Mouse (Mus musculus) embryonic facial prominence, embryonic 15.5 days (tissue): ENCODE results near the gene Pigt. TPM values are rescaled to one million over a fixed set of nuclear protein-coding genes. Genes with fewer than 3 reads are reported as not detected.

Source experiments
- ATAC-seq: fragments of 200-750 bp; cut with Nextera tagmentation; 2 replicates; pipeline ENCODE4 v1.8.0; 2017; ENCODE audit warnings: low read depth, moderate TSS enrichment; ENCODE audit not compliant: insufficient number of reproducible peaks, low FRiP score, low TSS enrichment
- H3K27ac ChIP-seq: fragments of 300-500 bp; sonication (generic); replicated peaks from 2 replicates; pipeline ENCODE4 v1.5.1; 2015; ENCODE audit warnings: mild to moderate bottlenecking, inconsistent platforms
- H3K27me3 ChIP-seq: fragments of 300-500 bp; sonication (generic); 2 replicates; pipeline ENCODE4 v1.6.1; 2015; ENCODE audit warnings: inconsistent platforms
- H3K36me3 ChIP-seq: fragments of 300-500 bp; sonication (generic); 2 replicates; pipeline ENCODE4 v1.6.1; 2015; ENCODE audit warnings: mild to moderate bottlenecking, inconsistent platforms
- H3K4me1 ChIP-seq: fragments of 300-500 bp; sonication (generic); 2 replicates; pipeline ENCODE4 v1.6.1; 2015; ENCODE audit warnings: inconsistent platforms
- H3K4me2 ChIP-seq: fragments of 300-500 bp; sonication (generic); replicated peaks from 2 replicates; pipeline ENCODE4 v1.6.1; 2015; ENCODE audit warnings: mild to moderate bottlenecking, inconsistent platforms
- H3K4me3 ChIP-seq: fragments of 300-500 bp; sonication (generic); replicated peaks from 2 replicates; pipeline ENCODE4 v1.5.1; 2015; ENCODE audit warnings: mild to moderate bottlenecking, inconsistent platforms
- H3K9ac ChIP-seq: fragments of 300-500 bp; sonication (generic); 2 replicates; pipeline ENCODE4 v1.6.1; 2015; ENCODE audit warnings: inconsistent platforms
- H3K9me3 ChIP-seq: fragments of 300-500 bp; sonication (generic); replicated peaks from 2 replicates; pipeline ENCODE4 v1.6.1; 2016; ENCODE audit warnings: inconsistent platforms
- WGBS: fragments of 180-500 bp; shearing (Covaris S2); methylation state at CpG from one replicate; pipeline ENCODE4 v1.1.7; 2015; 5-methylcytosine and 5-hydroxymethylcytosine counted together
- polyA plus RNA-seq: library from polyadenylated mRNA; unstranded; fragments of >200 nt; fragmentation: Nextera tagmentation; extraction: Ambion mirVana; gene quantifications from 2 replicates; pipeline ENCODE4 v1.2.1, GENCODE M21; 2015

The Pigt gene
- polyA plus RNA-seq, 1 experiment from 2014 or later: 70.5 TPM

DNA sequence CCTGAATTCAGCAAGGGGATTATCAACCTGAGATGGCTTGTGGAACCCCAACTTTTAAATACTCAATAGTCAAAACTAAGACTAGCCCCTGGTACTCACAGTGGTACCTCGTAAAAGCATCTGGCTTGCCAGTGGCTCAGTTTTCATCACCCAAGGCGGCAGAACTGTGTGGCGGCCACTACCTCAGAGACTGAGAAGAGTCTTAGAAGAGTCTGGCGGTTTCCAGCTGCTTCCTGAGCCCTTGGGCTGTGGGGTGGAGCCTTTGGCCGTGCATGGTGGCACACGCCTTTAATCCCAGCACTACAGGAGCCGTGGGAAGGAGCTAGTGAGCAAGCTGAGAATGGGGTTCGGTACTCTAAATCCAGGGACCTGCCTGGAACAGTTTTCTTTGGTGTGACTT lies 25.0 kb downstream of the Pigt start:
- no peaks in the 10 kb centered on the region for H3K27me3 ChIP-seq
- H3K27ac ChIP-seq: peak overlapping the region; percentile 71
- peak overlapping the region; percentile 35 for H3K4me2 ChIP-seq
- 0 out of 2 replicates have a peak, but pooled peaks cover 4% of the 10 kb centered on the region for H3K9me3 ChIP-seq
- WGBS: 7% methylated on average over 8 of the region's 8 CpGs
- peaks cover 19% of the 10 kb centered on the region for H3K4me1 ChIP-seq
- peak overlapping the region; percentile 11; the same call in 1 of the 2 replicates for H3K4me3 ChIP-seq
- peak; percentile 75 for ATAC-seq
- no peak overlapping the region for H3K9ac ChIP-seq
- no peaks in the 10 kb centered on the region for H3K36me3 ChIP-seq

DNA sequence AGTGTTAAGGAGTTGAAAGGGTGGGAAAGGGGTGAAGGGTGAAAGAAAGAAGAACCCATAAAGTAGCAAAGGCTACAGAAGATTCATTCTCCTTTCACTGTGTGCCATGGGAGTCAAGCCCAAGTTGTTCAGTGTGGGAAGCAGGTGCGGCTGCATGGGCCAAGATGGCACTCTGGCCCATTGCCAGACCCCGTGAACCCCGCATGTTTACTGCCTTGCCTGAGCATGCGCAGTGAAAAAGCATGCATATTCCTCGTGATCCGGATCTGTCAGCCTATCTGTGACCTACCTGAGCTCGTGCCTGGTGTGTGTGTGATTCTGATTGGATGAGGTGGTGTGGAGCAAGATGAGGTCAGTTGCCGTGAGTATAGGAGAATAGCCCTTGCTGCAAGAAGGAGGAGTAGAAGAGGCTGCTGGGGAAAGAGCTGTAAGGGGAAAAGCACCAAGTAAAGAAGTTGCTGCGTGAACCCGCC lies 26.0 kb downstream of the Pigt start:
- Histone ChIP-seq H3K4me1 (peaks cover 19% of the 10 kb centered on the region), H3K4me2 (no peak overlapping the region), H3K9ac (no peak overlapping the region), H3K27ac (0 out of 2 replicates have a peak overlapping the region, but pooled peaks have one; percentile 71), H3K4me3 (no peak overlapping the region; the same call in 1 of the 2 replicates), H3K9me3 (0 out of 2 replicates have a peak, but pooled peaks cover 4% of the 10 kb centered on the region), H3K36me3 (no peaks in the 10 kb centered on the region), H3K27me3 (no peaks in the 10 kb centered on the region)
- WGBS: 78% methylated on average over 10 of the region's 10 CpGs
- no peak for ATAC-seq

DNA sequence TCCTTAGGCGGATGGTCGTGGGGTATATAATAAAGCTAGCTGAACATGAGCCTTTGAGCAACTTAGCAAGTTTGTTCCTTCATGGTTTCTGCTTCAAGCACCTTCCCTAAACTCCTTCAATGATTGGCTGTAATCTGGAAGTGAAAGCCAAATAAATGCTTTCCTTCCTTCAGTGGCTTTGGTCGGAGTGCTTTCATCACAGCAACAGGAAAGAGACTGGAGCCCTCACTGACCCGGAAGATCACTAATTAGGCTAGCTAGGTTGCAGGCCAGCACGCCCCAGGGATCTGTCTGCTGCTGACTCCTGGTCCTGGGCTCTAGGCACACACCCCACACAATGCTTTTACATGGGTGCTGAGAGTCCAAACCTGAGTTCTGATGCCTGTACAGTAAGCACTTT lies 31.2 kb downstream of the Pigt start:
- Histone ChIP-seq H3K27ac (no peak overlapping the region), H3K9ac (no peak overlapping the region), H3K9me3 (no peaks in the 10 kb centered on the region), H3K4me1 (no peaks in the 10 kb centered on the region; the same call in 1 of the 2 replicates), H3K36me3 (no peaks in the 10 kb centered on the region), H3K4me3 (no peak overlapping the region), H3K27me3 (no peaks in the 10 kb centered on the region), H3K4me2 (no peak overlapping the region)
- no peak for ATAC-seq
- 54% methylated on average over 5 of the region's 5 CpGs for WGBS

DNA sequence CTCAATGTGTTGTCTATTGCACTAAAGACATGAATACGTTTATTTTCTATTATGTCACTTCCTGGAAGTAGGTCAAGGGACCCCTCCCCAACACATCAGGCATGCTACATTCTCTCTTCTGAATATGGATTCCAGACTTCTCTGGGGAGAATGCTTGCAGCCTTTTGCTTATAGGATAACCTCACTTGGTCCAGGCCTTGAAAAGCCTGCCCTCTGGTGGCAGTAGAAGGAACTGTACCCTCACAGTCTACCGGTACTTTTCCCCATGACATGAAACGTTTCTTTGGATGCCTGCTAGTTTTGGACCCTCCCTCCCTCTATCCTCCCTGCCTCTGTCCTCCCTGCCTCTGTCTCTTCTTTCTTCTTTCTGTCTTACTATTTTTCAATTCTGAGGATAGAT lies 33.8 kb downstream of the Pigt start:
- Histone ChIP-seq H3K27ac (no peak overlapping the region), H3K4me2 (no peak overlapping the region), H3K4me1 (no peaks in the 10 kb centered on the region; the same call in 1 of the 2 replicates), H3K36me3 (no peaks in the 10 kb centered on the region), H3K27me3 (no peaks in the 10 kb centered on the region), H3K9ac (no peak overlapping the region), H3K4me3 (no peak overlapping the region), H3K9me3 (no peaks in the 10 kb centered on the region)
- no peak for ATAC-seq
- WGBS: 3% methylated on average over 3 of the region's 3 CpGs

DNA sequence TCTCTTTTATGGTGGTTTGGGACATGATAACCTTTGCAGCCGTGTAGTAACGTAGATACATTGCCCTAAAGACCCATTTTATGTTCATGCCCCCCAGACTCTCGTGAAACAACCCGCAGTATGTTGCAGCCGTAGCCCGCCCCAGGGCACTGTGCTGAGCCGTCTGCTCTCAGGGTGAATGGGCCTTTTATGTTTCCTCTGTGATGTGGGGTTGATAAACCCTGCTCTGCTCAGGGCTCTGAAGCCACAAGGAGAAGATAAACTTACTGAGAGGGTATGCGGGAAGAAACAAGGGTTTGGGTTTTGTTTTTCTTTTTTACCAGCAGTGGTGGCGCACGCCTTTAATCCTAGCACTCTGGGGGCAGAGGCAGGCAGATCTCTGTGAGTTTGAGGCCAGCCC lies 37.0 kb downstream of the Pigt start:
- Histone ChIP-seq H3K4me2 (no peak overlapping the region), H3K27ac (no peak overlapping the region), H3K9me3 (no peaks in the 10 kb centered on the region), H3K27me3 (no peaks in the 10 kb centered on the region), H3K4me1 (no peaks in the 10 kb centered on the region; the same call in 1 of the 2 replicates), H3K9ac (no peak overlapping the region), H3K4me3 (no peak overlapping the region), H3K36me3 (no peaks in the 10 kb centered on the region)
- 56% methylated on average over 10 of the region's 10 CpGs for WGBS
- ATAC-seq: no peak

DNA sequence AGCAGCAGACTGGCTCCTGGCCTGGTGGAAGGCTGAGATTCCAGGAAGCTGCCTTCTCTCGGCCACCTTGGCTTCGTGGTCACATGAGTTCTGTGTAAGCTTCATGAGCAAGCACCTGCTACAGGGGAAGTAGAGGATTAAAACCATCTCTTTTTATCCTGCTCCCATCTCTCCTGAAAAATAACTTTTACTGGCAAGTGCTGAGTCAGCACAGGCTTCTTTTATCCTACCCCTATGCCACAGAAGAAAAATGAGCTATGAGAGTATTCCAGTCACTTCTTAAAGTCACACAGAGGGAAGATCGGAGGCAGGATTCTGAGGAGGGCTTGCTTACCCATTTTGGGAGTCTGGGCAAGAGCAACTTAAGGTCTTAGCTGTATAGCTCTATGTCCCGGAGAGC lies 39.7 kb downstream of the Pigt start:
- Histone ChIP-seq H3K4me1 (peaks cover 10% of the 10 kb centered on the region), H3K36me3 (no peaks in the 10 kb centered on the region), H3K27me3 (peaks cover 4% of the 10 kb centered on the region; the same call in 1 of the 2 replicates), H3K9me3 (no peaks in the 10 kb centered on the region), H3K9ac (no peak overlapping the region), H3K4me3 (no peak overlapping the region), H3K4me2 (no peak overlapping the region), H3K27ac (no peak overlapping the region)
- ATAC-seq: no peak
- WGBS: 68% methylated on average over 4 of the region's 4 CpGs

DNA sequence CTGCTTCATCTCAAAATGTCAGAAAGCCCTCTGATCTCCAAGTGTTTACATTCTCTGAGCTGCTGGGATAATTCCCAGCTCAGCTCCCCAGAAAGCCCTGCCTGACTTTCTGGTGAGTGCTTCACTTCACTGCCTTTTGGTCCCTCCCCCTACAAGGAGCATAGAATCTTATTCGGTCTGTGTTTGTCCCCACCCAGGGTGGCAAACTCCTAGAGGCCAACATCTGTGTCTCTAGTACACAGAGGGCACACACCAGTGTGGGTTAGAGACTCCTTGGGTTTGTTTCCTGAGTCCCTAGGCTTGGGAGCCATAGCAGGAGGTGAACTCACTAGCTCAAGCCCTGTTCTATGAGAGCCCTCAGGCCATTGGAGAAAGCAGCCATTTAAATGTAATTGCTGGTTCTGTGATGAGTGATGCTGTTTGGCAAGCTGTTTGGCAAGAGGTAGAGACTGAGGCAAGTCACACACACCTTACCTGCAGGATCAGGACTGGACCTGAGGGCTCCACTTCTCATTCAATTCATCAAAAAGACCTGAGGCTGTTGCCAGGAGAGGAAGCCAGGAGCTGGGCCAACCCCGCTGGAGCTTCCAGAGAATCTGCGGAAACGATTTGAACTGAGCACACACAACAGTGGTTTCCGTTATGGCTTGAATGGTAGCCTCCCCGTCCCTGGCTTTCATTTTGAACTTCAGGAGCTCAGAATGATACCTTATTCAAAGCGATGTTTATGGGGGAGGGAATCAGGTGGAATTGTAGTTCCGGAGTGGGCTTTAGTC lies 43.5 kb downstream of the Pigt start:
- H3K27ac ChIP-seq: no peak overlapping the region; the same call in 1 of the 2 replicates
- 22% methylated on average over 8 of the region's 8 CpGs for WGBS
- no peak; the same call in none of the 2 replicates for ATAC-seq

DNA sequence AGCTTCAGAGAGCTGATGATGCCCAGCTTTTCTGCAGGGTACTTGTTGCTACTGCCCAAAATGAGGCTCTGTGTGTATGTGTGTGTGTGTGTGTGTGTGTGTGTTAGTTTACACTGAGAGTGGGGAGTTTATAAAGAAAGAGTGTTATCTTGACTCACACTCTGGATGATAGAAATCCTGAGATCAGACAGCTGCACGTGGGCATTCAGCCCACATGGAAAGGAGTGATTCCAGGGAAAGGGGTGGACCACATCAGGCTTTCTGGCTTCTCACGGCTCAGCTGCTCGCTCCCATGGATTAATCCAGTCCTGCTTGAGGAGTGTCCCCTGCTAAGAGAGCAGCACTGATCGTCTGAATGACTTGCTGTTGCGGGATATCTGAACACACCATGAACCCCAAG lies 44.8 kb downstream of the Pigt start:
- H3K4me2 ChIP-seq: no peak overlapping the region
- H3K27me3 ChIP-seq: peaks cover 4% of the 10 kb centered on the region; the same call in 1 of the 2 replicates
- no peak overlapping the region for H3K4me3 ChIP-seq
- WGBS: 69% methylated on average over 5 of the region's 5 CpGs
- H3K9me3 ChIP-seq: no peaks in the 10 kb centered on the region
- H3K36me3 ChIP-seq: no peaks in the 10 kb centered on the region
- H3K4me1 ChIP-seq: peaks cover 14% of the 10 kb centered on the region
- ATAC-seq: no peak
- H3K9ac ChIP-seq: no peak overlapping the region
- H3K27ac ChIP-seq: no peak overlapping the region

More for the DNA sequence above, 43.5 kb downstream of the Pigt start:
- Histone ChIP-seq H3K9ac (no peak overlapping the region), H3K4me3 (no peak overlapping the region), H3K27me3 (peaks cover 4% of the 10 kb centered on the region; the same call in 1 of the 2 replicates), H3K36me3 (no peaks in the 10 kb centered on the region), H3K4me1 (peaks cover 14% of the 10 kb centered on the region), H3K4me2 (peak overlapping the region; percentile 21; the same call in 1 of the 2 replicates), H3K9me3 (no peaks in the 10 kb centered on the region)

DNA sequence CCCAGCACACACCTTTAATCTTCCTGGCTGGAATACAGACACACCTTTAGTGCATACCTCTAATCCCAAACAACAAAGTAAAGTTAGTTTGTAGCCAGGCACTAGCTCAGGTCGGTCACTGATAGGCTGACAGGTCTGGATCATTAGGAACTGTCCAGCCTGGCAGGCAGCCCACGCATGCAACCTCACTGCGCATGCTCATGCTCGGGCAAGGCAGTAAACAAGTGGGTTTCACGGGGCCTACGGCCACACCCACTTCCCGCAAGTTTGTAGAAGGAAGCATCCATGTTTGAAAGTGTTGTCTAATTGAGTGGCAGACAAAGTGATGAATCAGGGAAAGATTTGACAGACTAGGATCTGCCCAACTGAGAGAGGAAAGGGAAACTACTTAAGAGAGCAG lies 45.3 kb downstream of the Pigt start:
- no peaks in the 10 kb centered on the region for H3K9me3 ChIP-seq
- no peak overlapping the region for H3K4me3 ChIP-seq
- H3K4me2 ChIP-seq: no peak overlapping the region
- no peaks in the 10 kb centered on the region for H3K36me3 ChIP-seq
- no peak for ATAC-seq
- H3K27ac ChIP-seq: no peak overlapping the region
- 83% methylated on average over 7 of the region's 7 CpGs for WGBS
- H3K4me1 ChIP-seq: peaks cover 14% of the 10 kb centered on the region
- H3K9ac ChIP-seq: no peak overlapping the region
- H3K27me3 ChIP-seq: peaks cover 4% of the 10 kb centered on the region; the same call in 1 of the 2 replicates

DNA sequence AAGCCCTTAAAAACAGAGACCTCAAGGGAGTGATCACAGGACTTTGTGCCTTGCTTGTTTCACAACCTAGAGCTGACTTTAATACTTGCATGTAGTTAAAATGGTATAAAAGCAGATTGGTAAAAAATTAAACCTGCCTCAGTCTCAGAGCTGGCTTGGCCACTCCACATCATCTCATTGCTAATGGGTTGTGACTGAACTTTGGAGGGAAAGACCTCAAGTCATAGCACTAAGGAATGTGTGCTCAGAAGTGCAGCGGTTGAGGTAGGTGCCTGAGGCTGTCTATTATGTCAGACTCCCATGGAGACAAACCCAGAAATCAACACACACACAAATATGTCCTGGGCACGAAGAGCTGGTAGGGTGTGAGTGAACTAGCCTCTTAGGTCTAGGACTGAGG lies 46.4 kb downstream of the Pigt start:
- H3K9me3 ChIP-seq: no peaks in the 10 kb centered on the region
- H3K4me3 ChIP-seq: no peak overlapping the region
- H3K27me3 ChIP-seq: peaks cover 4% of the 10 kb centered on the region; the same call in 1 of the 2 replicates
- no peak overlapping the region for H3K4me2 ChIP-seq
- no peak overlapping the region for H3K9ac ChIP-seq
- 44% methylated on average over 2 of the region's 2 CpGs for WGBS
- ATAC-seq: no peak
- no peak overlapping the region for H3K27ac ChIP-seq
- H3K4me1 ChIP-seq: peaks cover 14% of the 10 kb centered on the region
- H3K36me3 ChIP-seq: no peaks in the 10 kb centered on the region

DNA sequence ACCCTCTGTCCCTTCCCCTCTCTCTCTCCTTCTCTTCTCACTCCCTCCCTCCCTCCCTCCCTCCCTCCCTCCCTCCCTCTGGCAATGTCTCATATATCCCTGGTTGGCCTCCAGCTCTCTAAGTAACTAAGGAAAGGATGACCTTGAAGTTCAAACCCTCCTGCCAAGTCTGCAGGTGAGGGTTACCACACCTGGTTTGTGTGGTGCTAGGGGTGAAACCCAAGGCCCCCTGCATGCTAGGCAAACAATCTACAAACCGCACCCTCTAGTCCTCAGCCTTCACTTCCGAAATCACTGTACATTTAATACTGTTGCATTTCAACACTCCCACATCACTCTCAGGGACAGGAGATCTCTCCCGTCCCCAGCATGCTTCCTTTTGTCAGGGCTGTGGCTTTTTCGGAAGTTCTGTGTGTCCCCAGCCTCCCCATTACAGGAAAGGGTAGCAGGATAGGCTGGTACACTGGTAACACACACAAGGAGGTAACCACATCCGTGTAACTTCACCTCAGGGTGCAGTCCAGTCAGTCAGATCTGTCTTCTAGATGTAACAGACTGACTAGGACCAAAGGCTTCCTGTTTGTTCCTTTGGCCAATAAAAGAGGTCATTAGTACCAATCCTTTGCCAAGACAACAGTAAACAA lies 47.3 kb downstream of the Pigt start:
- Histone ChIP-seq H3K27ac (no peak overlapping the region), H3K27me3 (peaks cover 2% of the 10 kb centered on the region; the same call in 1 of the 2 replicates), H3K4me3 (no peak overlapping the region), H3K4me1 (peaks cover 14% of the 10 kb centered on the region), H3K9ac (no peak overlapping the region), H3K36me3 (no peaks in the 10 kb centered on the region), H3K4me2 (no peak overlapping the region), H3K9me3 (no peaks in the 10 kb centered on the region)
- no peak for ATAC-seq
- 49% methylated on average over 5 of the region's 5 CpGs for whole genome bisulfite sequencing
